Mouse (Mus musculus): Measurements from ENCODE around the gene Olfr1065. TPM values are rescaled to one million over a fixed set of nuclear protein-coding genes. Genes with fewer than 3 reads are reported as not detected.
A peak's percentile ranks its signal among the peaks of the same experiment; 100 is the strongest.
"Not testable (repeated sequence)": the region's sequence is repeated elsewhere in the genome, so short reads cannot be mapped to it uniquely, and the experiment has no call there.

Olfr1065 gene
- polyA plus RNA-seq (2015; fragmentation: Nextera tagmentation; extraction: Ambion mirVana): not detected in 2 replicates

DNA sequence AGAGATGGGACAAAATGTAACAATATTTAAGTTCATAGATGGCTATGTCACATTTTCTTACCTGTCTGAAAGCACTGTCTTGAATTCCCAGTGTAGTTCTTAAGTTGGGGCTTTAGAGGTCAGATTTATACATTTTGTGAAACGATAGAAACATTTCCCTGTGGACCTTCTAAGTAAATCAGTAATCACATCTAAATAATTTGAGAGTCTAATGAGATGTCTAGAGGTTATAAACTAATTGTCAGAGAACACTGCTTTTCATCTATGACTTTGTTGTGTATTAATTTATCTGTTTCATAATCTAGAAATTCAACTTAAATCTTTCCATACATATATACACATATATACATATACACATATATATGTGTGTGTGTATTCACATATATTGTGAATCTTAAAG, at the start of gene Olfr1065:
Olfr1065 (minus strand) TSS at position 101 of the 400 bp plus-strand sequence.
- not testable (repeated sequence) for H3K9me3 ChIP-seq; H3K27me3 ChIP-seq; ATAC-seq (ENCODE audit: low FRiP score); H3K4me3 ChIP-seq; H3K36me3 ChIP-seq; H3K27ac ChIP-seq; H3K4me1 ChIP-seq (replicated peaks); H3K9ac ChIP-seq; H3K4me2 ChIP-seq
- 64% methylated on average over 1 of the region's 1 CpGs for WGBS

DNA sequence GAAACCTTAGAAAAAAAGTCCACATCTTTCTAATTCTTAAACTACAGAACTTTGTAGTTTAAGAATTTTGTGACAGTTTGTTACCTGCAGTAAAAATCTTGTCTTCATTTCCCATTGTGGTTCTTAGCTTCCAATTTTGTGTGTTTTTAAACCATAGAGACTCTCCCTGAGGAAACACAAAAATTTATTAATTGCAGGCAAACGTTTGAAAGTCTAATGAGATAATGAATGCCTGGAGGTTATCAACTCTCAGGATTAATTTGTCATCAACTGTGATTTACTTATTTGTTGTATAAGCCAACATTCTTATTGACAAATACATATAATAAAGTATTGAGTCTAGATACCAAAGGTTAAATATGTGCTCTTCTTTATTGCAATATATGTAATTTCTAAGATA, 36.9 kb upstream of the Olfr1065 start, which contains the start of gene Olfr228:
Olfr228 (minus strand) TSS at position 101 of the 400 bp plus-strand sequence.
- no peaks in the 10 kb centered on the region for H3K27me3 ChIP-seq
- no peaks in the 10 kb centered on the region for H3K36me3 ChIP-seq
- 43% methylated on average over 1 of the region's 1 CpGs for WGBS
- no peak within 1 kb of the TSS for H3K4me3 ChIP-seq
- no peak within 1 kb of the TSS for H3K9ac ChIP-seq
- H3K27ac ChIP-seq: no peak within 1 kb of the TSS
- no peaks in the 10 kb centered on the region for H3K9me3 ChIP-seq
- no peak within 1 kb of the TSS for H3K4me2 ChIP-seq
- no peak for ATAC-seq (ENCODE audit: low FRiP score)
- H3K4me1 ChIP-seq (replicated peaks): no peaks in the 10 kb centered on the region

DNA sequence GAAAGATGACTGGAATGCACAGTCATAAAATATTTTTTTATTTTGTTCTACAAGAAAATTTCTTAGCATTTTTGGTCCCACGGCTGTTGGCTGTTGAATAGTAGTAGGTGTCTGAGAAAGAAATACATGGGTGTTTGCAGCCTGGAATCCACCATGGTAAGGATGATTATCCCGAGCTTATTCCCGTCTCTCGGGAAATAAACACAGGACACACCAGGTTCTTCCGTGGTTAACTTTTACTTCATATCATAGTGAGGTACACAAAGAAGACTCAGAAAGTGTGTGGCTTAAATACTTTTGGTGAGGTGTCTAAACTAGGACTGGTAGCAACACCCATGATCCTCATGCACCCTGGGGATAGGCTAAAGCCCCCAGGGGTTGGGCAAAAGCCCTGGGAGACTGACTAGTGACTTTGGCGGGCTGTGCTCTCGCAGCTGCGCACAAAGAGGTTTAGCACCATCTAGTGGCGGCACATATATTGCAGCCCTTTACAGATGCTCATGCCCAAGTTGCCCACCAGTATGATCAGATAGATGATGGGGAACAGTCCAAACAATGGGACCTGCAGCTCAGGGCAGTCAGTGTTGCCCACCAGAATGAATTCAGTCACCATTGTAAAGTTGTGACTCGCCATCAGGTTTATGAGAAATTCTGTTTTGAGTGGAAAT, 14.2 kb upstream of the Olfr1065 start:
- no peak overlapping the region for H3K4me3 ChIP-seq
- H3K27ac ChIP-seq: no peak overlapping the region
- 41% methylated on average over 10 of the region's 10 CpGs for WGBS
- no peak overlapping the region for H3K9ac ChIP-seq
- H3K4me2 ChIP-seq: no peak overlapping the region
- no peaks in the 10 kb centered on the region for H3K4me1 ChIP-seq (replicated peaks)
- no peaks in the 10 kb centered on the region for H3K36me3 ChIP-seq
- no peaks in the 10 kb centered on the region for H3K9me3 ChIP-seq
- peak; percentile 71; the same call in 1 of the 2 replicates for ATAC-seq (ENCODE audit: low FRiP score)
- H3K27me3 ChIP-seq: no peaks in the 10 kb centered on the region

- Histone ChIP-seq H3K36me3 (no peaks in the 10 kb centered on the region), H3K9ac (no peak overlapping the region), H3K27me3 (no peaks in the 10 kb centered on the region), H3K4me2 (no peak overlapping the region), H3K9me3 (no peaks in the 10 kb centered on the region), H3K4me1 (replicated peaks) (no peaks in the 10 kb centered on the region), H3K27ac (no peak overlapping the region), H3K4me3 (no peak overlapping the region)
- WGBS: 87% methylated on average over 1 of the region's 1 CpGs
- no peak for ATAC-seq (ENCODE audit: low FRiP score)
Measured at GRCm38 (mm10) chr2:86460434-86460833, 10.0 kb upstream of the Olfr1065 start.

GRCm38 (mm10) chr2:86456169-86456568, 5.8 kb upstream of the Olfr1065 start, which contains the start of gene Olfr1066:
Gene Olfr1066, minus strand, starts transcription at chr2:86456269.
- H3K4me1 ChIP-seq (replicated peaks): no peaks in the 10 kb centered on the region
- WGBS: 82% methylated on average over 1 of the region's 1 CpGs
- no peak within 1 kb of the TSS for H3K9ac ChIP-seq
- no peak for ATAC-seq (ENCODE audit: low FRiP score)
- H3K4me3 ChIP-seq: no peak within 1 kb of the TSS
- no peaks in the 10 kb centered on the region for H3K27me3 ChIP-seq
- no peak within 1 kb of the TSS for H3K27ac ChIP-seq
- no peaks in the 10 kb centered on the region for H3K9me3 ChIP-seq
- H3K36me3 ChIP-seq: no peaks in the 10 kb centered on the region
- no peak within 1 kb of the TSS for H3K4me2 ChIP-seq

DNA sequence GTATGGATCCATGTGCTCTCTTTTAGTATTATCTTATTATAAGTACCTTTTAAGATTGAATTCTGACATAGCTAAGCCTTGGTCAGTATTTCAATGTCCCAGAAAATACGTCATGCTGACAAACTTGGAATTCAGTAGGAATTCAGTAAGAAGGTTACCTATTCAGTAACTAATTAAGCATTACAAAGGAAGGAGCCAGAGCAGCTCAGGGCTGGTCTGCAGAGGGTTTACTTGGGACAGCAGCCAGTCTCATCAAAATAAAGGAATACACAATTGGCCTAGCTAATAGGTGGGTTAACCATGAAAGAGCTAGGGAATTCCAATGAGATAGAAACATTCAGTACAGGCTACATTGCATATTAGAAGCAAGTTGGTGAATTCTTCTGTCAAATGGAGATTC, 8.3 kb downstream of the Olfr1065 start:
- WGBS: 49% methylated on average over 1 of the region's 1 CpGs
- H3K4me2 ChIP-seq; H3K4me3 ChIP-seq; H3K36me3 ChIP-seq; H3K4me1 ChIP-seq (replicated peaks); H3K27ac ChIP-seq; ATAC-seq (ENCODE audit: low FRiP score); H3K9me3 ChIP-seq; H3K9ac ChIP-seq; H3K27me3 ChIP-seq: not testable (repeated sequence)

DNA sequence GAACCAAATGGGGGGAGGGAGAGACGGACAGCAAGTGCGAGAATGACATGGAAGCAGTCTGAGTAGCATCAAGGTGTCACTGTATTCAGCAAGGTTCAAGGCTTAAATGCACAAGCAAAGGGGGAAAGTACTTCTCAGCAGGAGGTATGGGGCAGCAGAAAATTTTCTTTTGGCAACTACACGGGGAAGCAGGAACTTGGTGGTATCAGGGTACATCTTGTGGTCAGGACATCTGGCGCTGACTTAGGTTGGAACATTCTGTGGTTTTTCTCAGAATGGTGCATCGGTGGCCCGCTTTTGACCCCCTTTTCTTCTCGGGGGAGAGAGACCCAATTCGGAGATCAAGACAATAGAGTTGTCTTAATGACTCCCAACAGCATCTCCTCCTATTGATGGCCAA, 21.9 kb downstream of the Olfr1065 start:
- 89% methylated on average over 8 of the region's 8 CpGs for WGBS
- H3K4me1 ChIP-seq (replicated peaks); ATAC-seq (ENCODE audit: low FRiP score); H3K4me2 ChIP-seq; H3K4me3 ChIP-seq; H3K27ac ChIP-seq; H3K27me3 ChIP-seq; H3K9ac ChIP-seq; H3K9me3 ChIP-seq; H3K36me3 ChIP-seq: not testable (repeated sequence)

GRCm38 (mm10) chr2:86426649-86427048, 23.7 kb downstream of the Olfr1065 start, which contains the start of gene Olfr1062:
Gene Olfr1062, minus strand, starts transcription at chr2:86426749.
- not testable (repeated sequence) for H3K4me3 ChIP-seq; H3K27ac ChIP-seq; H3K4me2 ChIP-seq; H3K9ac ChIP-seq; H3K36me3 ChIP-seq; H3K4me1 ChIP-seq (replicated peaks); H3K27me3 ChIP-seq; ATAC-seq (ENCODE audit: low FRiP score); H3K9me3 ChIP-seq

- ATAC-seq (ENCODE audit: low FRiP score): no peak
- WGBS: 85% methylated on average over 1 of the region's 1 CpGs
- H3K27ac ChIP-seq: no peak within 1 kb of the TSS
- no peaks in the 10 kb centered on the region for H3K9me3 ChIP-seq
- no peaks in the 10 kb centered on the region for H3K4me1 ChIP-seq (replicated peaks)
- no peaks in the 10 kb centered on the region for H3K27me3 ChIP-seq
- H3K36me3 ChIP-seq: no peaks in the 10 kb centered on the region
- no peak within 1 kb of the TSS for H3K4me3 ChIP-seq
- H3K4me2 ChIP-seq: no peak within 1 kb of the TSS
- H3K9ac ChIP-seq: no peak within 1 kb of the TSS
Measured at GRCm38 (mm10) chr2:86413950-86414349, 36.4 kb downstream of the Olfr1065 start, which contains the start of gene Olfr1061. Gene Olfr1061, minus strand, starts transcription at chr2:86414050.

GRCm38 (mm10) chr2:86395114-86395513, 55.3 kb downstream of the Olfr1065 start:
- Histone ChIP-seq H3K4me2 (no peak overlapping the region), H3K27ac (no peak overlapping the region), H3K4me3 (no peak overlapping the region), H3K9ac (no peak overlapping the region), H3K27me3 (no peaks in the 10 kb centered on the region), H3K9me3 (no peaks in the 10 kb centered on the region), H3K36me3 (no peaks in the 10 kb centered on the region), H3K4me1 (replicated peaks) (no peaks in the 10 kb centered on the region)
- no peak for ATAC-seq (ENCODE audit: low FRiP score)
- WGBS: 77% methylated on average over 2 of the region's 2 CpGs

Other genes with a start within 250 kb of the Olfr1065 start
- not detected in 2 replicates for gene Olfr1045, start 247.6 kb downstream of the Olfr1065 start, polyA plus RNA-seq (2015; fragmentation: Nextera tagmentation; extraction: Ambion mirVana)
- gene Olfr1046, start 231.3 kb downstream of the Olfr1065 start, polyA plus RNA-seq (2015; fragmentation: Nextera tagmentation; extraction: Ambion mirVana): not detected in 2 replicates
- gene Olfr1047, start 219.2 kb downstream of the Olfr1065 start, polyA plus RNA-seq (2015; fragmentation: Nextera tagmentation; extraction: Ambion mirVana): not detected in 2 replicates
- gene Olfr1048, start 210.3 kb downstream of the Olfr1065 start, polyA plus RNA-seq (2015; fragmentation: Nextera tagmentation; extraction: Ambion mirVana): not detected in 2 replicates
- not detected in 2 replicates for gene Olfr1049, start 192.3 kb downstream of the Olfr1065 start, polyA plus RNA-seq (2015; fragmentation: Nextera tagmentation; extraction: Ambion mirVana)
- gene Olfr1051, start 171.5 kb downstream of the Olfr1065 start, polyA plus RNA-seq (2015; fragmentation: Nextera tagmentation; extraction: Ambion mirVana): not detected in 2 replicates
- gene Olfr1052, start 158.1 kb downstream of the Olfr1065 start, polyA plus RNA-seq (2015; fragmentation: Nextera tagmentation; extraction: Ambion mirVana): not detected in 2 replicates
- not detected in 2 replicates for gene Olfr1053, start 135.3 kb downstream of the Olfr1065 start, polyA plus RNA-seq (2015; fragmentation: Nextera tagmentation; extraction: Ambion mirVana)
- not detected in 2 replicates for gene Olfr1054, start 115.2 kb downstream of the Olfr1065 start, polyA plus RNA-seq (2015; fragmentation: Nextera tagmentation; extraction: Ambion mirVana)
- gene Olfr1055, start 100.3 kb downstream of the Olfr1065 start, polyA plus RNA-seq (2015; fragmentation: Nextera tagmentation; extraction: Ambion mirVana): not detected in 2 replicates
- not detected in 2 replicates for gene Olfr1056, start 88.1 kb downstream of the Olfr1065 start, polyA plus RNA-seq (2015; fragmentation: Nextera tagmentation; extraction: Ambion mirVana)
- gene Olfr1057, start 72.2 kb downstream of the Olfr1065 start, polyA plus RNA-seq (2015; fragmentation: Nextera tagmentation; extraction: Ambion mirVana): not detected in 2 replicates
- gene Olfr1058, start 62.0 kb downstream of the Olfr1065 start, polyA plus RNA-seq (2015; fragmentation: Nextera tagmentation; extraction: Ambion mirVana): not detected in 2 replicates
- gene Olfr1061, start 36.5 kb downstream of the Olfr1065 start, polyA plus RNA-seq (2015; fragmentation: Nextera tagmentation; extraction: Ambion mirVana): not detected in 2 replicates
- not detected in 2 replicates for gene Olfr1062, start 23.8 kb downstream of the Olfr1065 start, polyA plus RNA-seq (2015; fragmentation: Nextera tagmentation; extraction: Ambion mirVana)
- not detected in 2 replicates for gene Olfr1066, start 5.7 kb upstream of the Olfr1065 start, polyA plus RNA-seq (2015; fragmentation: Nextera tagmentation; extraction: Ambion mirVana)
- gene Olfr228, start 36.8 kb upstream of the Olfr1065 start, polyA plus RNA-seq (2015; fragmentation: Nextera tagmentation; extraction: Ambion mirVana): not detected in 2 replicates
- gene Olfr1076, start 57.9 kb upstream of the Olfr1065 start, polyA plus RNA-seq (2015; fragmentation: Nextera tagmentation; extraction: Ambion mirVana): not detected in 2 replicates
- not detected in 2 replicates for gene Olfr1079, start 91.9 kb upstream of the Olfr1065 start, polyA plus RNA-seq (2015; fragmentation: Nextera tagmentation; extraction: Ambion mirVana)
- not detected in 2 replicates for gene Olfr1080, start 107.6 kb upstream of the Olfr1065 start, polyA plus RNA-seq (2015; fragmentation: Nextera tagmentation; extraction: Ambion mirVana)
- gene Olfr1082, start 148.4 kb upstream of the Olfr1065 start, polyA plus RNA-seq (2015; fragmentation: Nextera tagmentation; extraction: Ambion mirVana): not detected in 2 replicates
- gene Olfr1084, start 189.1 kb upstream of the Olfr1065 start, polyA plus RNA-seq (2015; fragmentation: Nextera tagmentation; extraction: Ambion mirVana): not detected in 2 replicates
- gene Olfr1085, start 211.4 kb upstream of the Olfr1065 start, polyA plus RNA-seq (2015; fragmentation: Nextera tagmentation; extraction: Ambion mirVana): not detected in 2 replicates
- not detected in 2 replicates for gene Olfr1086, start 229.5 kb upstream of the Olfr1065 start, polyA plus RNA-seq (2015; fragmentation: Nextera tagmentation; extraction: Ambion mirVana)
- gene Olfr1087, start 247.8 kb upstream of the Olfr1065 start, polyA plus RNA-seq (2015; fragmentation: Nextera tagmentation; extraction: Ambion mirVana): not detected in 2 replicates

Measured in hindbrain, embryonic 13.5 days (tissue).